Mouse (Mus musculus) layer of hippocampus, postnatal 36 days (tissue): ENCODE measurements at regions not wholly inside any gene's neighbourhood (a gene's known extent, or its start where the extent isn't known, plus 50 kb on each side); places are given as distances from the start of the nearest gene placed in this dataset.
"Not testable (repeated sequence)": the region's sequence is repeated elsewhere in the genome, so short reads cannot be mapped to it uniquely, and the experiment has no call there.

Experiments used
- DNase-seq, 2 experiments: peaks; one replicate each; pipeline ENCODE4 v3.0.0; 2022

- no peak for DNase-seq
These were observed 583.6 kb upstream of the Nectin3 start for GRCm38 (mm10) chr16:47081896-47082295.

GRCm38 (mm10) chr16:47080330-47080729, 582.0 kb upstream of the Nectin3 start:
- no peak for DNase-seq

- DNase-seq: no peak
These were observed 561.1 kb upstream of the Nectin3 start for GRCm38 (mm10) chr16:47059293-47059963.

DNA sequence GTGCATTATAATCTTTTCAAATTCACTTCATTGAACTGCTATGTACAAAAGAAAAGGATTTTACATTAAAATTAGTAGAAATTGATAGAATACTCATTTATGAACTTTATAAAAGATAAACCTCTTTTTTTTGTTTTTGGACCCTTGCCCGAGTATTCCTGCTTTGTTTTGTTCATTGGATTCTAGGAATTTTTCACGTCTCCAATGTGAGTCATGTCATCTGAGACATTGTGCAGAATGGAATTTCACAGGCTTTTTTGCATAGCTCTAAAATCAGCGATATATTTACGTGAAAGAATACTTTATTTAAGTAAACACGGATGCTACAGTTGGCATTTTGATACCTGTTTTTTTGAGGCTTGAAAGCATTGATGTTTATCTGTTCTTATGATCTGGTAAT, 560.5 kb upstream of the Nectin3 start:
- DNase-seq: no peak

- peak; percentile 16 to 30 for DNase-seq
These were observed 527.6 kb upstream of the Nectin3 start for GRCm38 (mm10) chr16:47025971-47026370.

- no peak for DNase-seq
These were observed 519.2 kb upstream of the Nectin3 start for GRCm38 (mm10) chr16:47017486-47017885.

GRCm38 (mm10) chr16:46982910-46983600, 484.7 kb upstream of the Nectin3 start:
- DNase-seq: no peak

- DNase-seq: no peak
These were observed 484.1 kb upstream of the Nectin3 start for GRCm38 (mm10) chr16:46982272-46982909.

DNA sequence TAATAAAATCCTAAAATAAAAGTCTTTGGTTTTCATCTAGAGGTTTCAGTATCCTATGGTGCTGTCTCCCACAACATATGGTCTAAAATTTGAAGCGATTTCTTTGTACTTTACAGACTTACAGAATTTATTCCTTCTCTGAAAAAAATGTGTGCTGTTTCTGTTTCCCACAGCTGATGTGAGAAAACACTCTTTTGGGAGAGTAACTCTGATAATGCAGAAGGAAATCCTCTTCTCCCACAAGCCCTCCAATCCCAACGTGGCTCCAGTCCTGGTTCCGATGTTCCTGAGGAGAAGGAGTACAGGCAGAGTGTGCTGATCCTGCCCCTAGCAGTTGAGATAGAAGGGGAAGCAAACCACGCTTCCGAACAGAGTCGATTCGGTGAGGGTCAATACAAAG, 467.4 kb upstream of the Nectin3 start:
- DNase-seq: no peak

GRCm38 (mm10) chr16:46956990-46957389, 458.7 kb upstream of the Nectin3 start:
- DNase-seq: no peak

DNA sequence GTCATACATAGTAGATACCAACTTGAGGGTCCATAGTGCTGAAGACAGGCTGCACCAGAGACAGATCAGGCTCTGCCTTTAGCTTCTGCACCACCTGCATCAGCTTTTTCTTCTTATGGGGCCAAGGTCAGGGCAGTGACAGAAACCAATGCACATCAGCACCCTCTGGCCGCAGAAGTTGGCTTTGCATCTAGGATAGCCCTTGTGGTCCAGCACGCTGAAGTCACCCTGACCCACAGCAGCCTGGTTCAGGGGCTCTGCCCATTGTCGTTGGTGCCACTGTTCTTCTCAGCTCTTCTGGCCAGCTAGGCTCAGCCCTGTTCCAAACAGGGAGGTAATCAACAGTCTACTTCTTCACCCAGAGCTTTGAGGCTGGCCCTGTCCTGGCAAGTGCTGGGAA, 427.7 kb upstream of the Nectin3 start:
- peak in 1 of 2 experiments; percentile 1 for DNase-seq

DNA sequence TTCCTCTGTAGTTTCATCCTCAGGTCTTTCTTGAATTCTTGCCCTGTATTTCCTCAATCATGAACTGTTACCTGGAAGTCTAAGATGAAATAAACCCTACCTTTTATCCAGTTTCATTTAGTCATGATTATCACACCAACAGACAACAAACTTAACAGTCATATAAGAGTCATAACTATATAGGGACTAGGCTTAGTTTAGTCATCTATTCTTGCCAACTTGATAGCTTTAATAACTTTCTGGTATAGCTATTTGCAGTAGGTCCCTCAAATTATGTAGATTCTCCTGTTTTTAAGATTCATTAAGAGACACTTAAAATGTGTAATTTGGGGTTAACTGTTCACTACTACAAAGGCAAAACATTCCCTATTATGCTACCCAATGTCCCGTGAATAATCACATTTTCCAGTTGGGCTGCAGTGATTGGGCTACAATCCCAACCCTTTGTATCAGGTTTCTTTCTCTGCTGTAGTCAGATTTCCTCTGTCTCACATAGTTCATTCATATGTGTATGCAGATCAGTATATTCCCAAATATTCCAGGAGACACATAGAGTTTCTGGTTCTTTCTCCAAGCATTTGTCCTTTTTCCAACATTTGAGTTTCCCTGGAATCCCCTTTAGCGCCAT, 396.4 kb upstream of the Nectin3 start:
- DNase-seq: no peak

GRCm38 (mm10) chr16:46878739-46879138, 380.4 kb upstream of the Nectin3 start:
- no peak for DNase-seq

DNA sequence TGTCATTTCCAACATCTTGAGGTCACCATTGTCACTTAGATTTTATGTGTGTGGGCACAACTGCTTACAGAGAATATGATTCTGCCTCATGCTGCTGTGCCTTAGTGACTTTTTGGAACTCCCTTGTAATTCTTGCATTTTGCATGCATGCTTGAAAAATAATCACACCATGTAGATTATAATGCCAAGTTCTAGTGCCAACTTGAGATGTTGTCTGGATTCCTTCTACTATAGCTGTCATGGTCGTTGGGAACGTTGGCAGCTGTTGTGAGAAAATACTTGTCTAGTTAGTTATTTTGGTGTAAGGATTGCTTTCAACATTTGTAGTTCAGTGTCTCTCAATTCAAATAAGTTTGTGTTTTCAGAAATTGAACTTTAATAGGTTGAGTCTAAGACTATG, 365.6 kb upstream of the Nectin3 start:
- DNase-seq: no peak

DNA sequence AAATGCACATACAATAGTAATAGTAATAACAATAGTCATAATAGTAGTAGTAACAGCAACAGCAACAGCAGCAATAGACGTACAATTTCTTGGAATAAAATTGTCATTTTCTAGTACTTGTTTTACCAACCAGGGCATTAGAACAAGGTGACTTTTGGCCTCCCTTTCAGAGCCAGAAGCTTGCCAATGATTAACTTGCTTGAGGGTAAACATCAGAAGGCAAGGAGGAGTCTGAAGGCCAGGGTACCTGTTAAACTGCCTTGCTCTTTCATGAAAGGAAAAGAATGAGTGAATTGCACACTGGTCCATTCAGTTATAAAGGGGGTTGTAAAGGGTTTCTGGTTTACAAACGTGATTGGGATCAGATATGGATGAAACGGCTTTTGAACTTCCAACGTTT, 351.2 kb upstream of the Nectin3 start:
- no peak for DNase-seq

DNA sequence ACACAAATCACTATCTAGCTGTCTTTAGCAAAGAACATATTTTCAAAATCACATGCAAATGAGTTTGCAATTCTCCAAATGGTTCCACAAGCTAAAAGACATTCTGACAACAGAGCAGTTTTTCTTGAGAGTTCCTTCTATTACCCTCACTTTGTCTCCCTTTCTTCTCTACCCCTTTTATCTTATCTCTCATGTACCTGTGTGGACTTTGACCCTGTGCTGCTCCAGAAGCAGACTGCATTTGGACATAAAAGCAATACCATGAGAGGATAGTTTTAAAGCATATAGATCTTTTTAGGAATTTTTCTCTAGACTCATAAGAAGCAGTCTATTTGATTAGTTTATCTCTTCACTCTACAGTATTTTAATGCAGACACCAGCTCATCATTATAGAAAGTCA, 350.4 kb upstream of the Nectin3 start:
- DNase-seq: no peak

- no peak for DNase-seq
These were observed 349.5 kb upstream of the Nectin3 start for GRCm38 (mm10) chr16:46847707-46848356.

DNA sequence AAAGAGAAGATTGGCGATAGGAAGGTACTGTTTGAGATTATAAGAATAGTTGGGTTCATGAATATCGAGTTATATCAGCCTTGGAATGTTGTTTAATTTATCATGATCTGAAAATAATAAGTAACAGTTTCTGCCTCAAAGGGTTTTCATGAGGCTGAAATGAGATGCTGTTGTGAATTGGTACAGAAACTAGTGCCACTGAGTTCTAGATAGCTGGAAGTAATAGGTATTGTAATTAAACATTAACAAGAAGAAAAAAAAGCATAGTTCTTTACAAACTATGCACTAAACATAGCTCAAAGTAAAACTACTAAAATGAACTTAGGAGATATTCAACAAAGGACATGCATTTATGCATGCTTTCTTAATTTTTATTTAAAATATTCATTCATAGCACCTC, 342.9 kb upstream of the Nectin3 start:
- no peak for DNase-seq

DNA sequence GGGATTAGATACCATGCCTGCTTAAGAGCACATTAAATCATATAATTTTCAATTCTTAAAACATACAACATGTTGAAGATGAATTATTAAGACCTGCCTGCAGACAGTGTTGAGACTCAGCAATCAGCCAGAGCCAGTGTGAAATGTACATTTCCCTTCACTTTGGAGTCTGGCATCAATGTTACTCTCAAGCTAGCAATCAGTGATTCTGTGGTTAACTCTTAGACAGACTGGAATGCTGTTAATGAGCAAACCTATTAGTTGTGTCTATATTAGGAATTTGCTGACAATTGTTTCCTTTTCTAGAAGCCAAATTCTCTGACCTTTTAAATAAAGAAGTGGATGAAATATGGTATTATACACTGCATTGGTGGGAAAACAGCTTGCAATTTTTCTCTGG, 342.4 kb upstream of the Nectin3 start:
- no peak for DNase-seq

- DNase-seq: no peak
These were observed 326.8 kb upstream of the Nectin3 start for GRCm38 (mm10) chr16:46825147-46825546.

DNA sequence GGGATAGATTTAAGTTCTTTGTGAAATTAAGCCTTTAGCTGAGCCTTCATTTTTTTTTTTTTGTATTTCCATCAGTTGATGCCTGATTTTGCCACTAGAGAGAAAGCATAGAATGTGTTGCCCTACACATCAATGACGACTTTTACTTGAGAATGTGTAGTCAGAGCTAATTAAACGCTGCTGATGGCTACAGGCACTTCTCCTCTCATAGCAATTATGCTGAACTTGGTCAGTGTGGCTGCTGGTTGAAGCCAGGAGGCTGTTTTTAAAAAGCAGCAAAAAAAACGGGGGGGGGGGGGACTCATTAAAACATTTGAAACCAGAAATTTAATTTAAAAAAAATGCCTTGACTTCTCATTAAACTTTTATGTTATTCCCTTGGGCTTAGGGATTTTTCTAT, 324.4 kb upstream of the Nectin3 start:
- no peak for DNase-seq

- no peak for DNase-seq
These were observed 319.9 kb upstream of the Nectin3 start for GRCm38 (mm10) chr16:46818215-46818614.

DNA sequence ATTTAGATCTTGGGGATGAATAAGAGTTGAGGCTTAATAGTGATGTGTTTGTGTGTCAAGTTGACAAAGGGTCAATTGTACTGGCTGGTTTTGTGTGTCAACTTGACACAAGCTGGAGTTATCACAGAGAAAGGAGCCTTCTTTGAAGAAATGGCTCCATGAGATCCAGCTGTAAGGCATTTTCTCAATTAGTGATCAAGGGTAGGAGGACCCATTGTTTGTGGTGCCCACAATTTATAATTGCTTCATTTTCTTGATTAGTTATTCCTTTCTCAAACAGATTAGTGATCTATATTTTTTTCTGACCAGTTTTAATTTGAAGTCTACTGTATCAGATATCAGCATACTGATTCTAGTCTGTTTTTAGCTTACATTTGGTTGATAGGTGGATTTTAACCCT, 313.5 kb upstream of the Nectin3 start:
- not testable (repeated sequence) for DNase-seq
